Mouse (Mus musculus): ENCODE measurements at regions not wholly inside any gene's neighbourhood (a gene's known extent, or its start where the extent isn't known, plus 50 kb on each side); places are given as distances from the start of the nearest gene placed in this dataset.

DNA sequence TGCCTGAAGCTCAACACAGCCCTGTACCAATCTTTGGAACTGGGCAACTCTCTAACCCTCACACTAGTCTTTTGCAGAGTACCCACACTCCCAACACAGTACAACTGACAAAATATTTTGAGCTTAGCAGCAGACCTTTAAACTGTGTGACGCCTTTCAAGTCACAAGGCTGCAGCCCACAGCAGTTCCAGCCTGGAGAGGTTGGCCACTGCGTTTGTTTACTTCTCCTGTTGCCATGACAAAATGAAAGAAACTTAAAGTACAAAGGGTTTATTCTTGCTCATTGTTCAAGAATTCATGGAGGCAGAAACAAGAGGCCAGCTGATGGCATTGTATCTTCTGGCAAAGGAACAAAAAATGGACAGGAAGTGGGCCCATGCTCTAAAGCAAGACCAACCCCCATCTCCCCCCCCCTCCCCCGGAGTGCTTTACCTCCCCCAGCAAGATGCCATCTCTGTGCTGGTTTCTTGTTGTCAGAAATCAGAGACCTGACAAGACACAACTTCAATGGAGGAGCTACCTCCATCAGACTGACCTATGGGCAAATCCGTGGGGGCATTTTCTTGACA lies 598.9 kb upstream of the Hs6st1 start:
- TF ChIP-seq POLR2A (IDR thresholded peaks at IDR 0.05; ENCODE audit: low read depth, low read length) (no peak), CTCF (IDR thresholded peaks at IDR 0.05; ENCODE audit: borderline replicate concordance, insufficient read depth, low read length) (no peak)

Data from embryonic fibroblast, embryonic 13.5 days (primary cell).